ENCODE assay signal across 11 mouse cellular contexts in genomic region chr15:95963533-95964250, GRCm38 (mm10).
A peak's percentile ranks its signal among the peaks of the same experiment; 100 is the strongest.
DNase-seq lines count a peak whose midpoint lies in the region; ATAC-seq and TF ChIP-seq lines count a peak whose summit lies in the region.
"Had no signal": no experiment of that assay in that cellular context is flagged by ENCODE, and none has a peak within 500 bp of the region (broad histone marks: within the 10 kb centered on the region; RNA-seq: fewer than 3 reads in every experiment).

No protein-coding gene starts in this region.

- peak; percentile 47 to 52 for DNase-seq in heart, postnatal 10 days
- DNase-seq in heart, postnatal 4 days, result no peak
- DNase-seq in layer of hippocampus, postnatal 36 days, result peak; percentile 20 to 21
- no peak for DNase-seq in kidney, postnatal 25 days
- DNase-seq in gastrocnemius, postnatal 10 days, result no peak
- DNase-seq: adrenal gland, postnatal 36 days; kidney, postnatal 14 days had no signal

- no peak overlapping the region for H3K4me2 ChIP-seq in forebrain, embryonic 16.5 days (ENCODE audit: low read length)

- no peak overlapping the region for H3K9ac ChIP-seq in forebrain, embryonic 16.5 days (replicated peaks; ENCODE audit: low read depth, low read length)

- TF ChIP-seq CTCF in bone marrow, adult 2 months (IDR thresholded peaks at IDR 0.05; ENCODE audit: control insufficient read depth, insufficient read depth, low read length), result no peak

- no peaks in the 10 kb centered on the region for H3K9me3 ChIP-seq in forebrain, embryonic 16.5 days (ENCODE audit: control insufficient read depth, low read length)

- H3K4me3 ChIP-seq in bone marrow, adult 2 months (replicated peaks; ENCODE audit: control insufficient read depth, low read depth, low read length), result no peak overlapping the region
- H3K4me3 ChIP-seq in forebrain, embryonic 16.5 days (replicated peaks; ENCODE audit: low read length), result no peak overlapping the region

- intact Hi-C loops in heart, postnatal 10 days (cut with DNase I), result no loop called here

- no peaks in the 10 kb centered on the region for H3K27me3 ChIP-seq in forebrain, embryonic 16.5 days (replicated peaks; ENCODE audit: control insufficient read depth, insufficient read depth, low read length)

- WGBS in bone marrow, adult 2 months, result 83% methylated on average over 12 of the region's 12 CpGs
- 53% methylated on average over 12 of the region's 12 CpGs for WGBS in forebrain, embryonic 16.5 days

- peaks cover 7% of the 10 kb centered on the region; the same call in 1 of the 2 replicates for H3K4me1 ChIP-seq in bone marrow, adult 2 months (ENCODE audit: control insufficient read depth, insufficient read depth, low read length)
- peaks cover 25% of the 10 kb centered on the region for H3K4me1 ChIP-seq in forebrain, embryonic 16.5 days (replicated peaks; ENCODE audit: control insufficient read depth, insufficient read depth, low read length)

- TF ChIP-seq POLR2A in bone marrow, adult 2 months (IDR thresholded peaks at IDR 0.05; ENCODE audit: borderline replicate concordance, control insufficient read depth, low read depth, low read length), result no peak

- no peaks in the 10 kb centered on the region for H3K36me3 ChIP-seq in forebrain, embryonic 16.5 days (ENCODE audit: control insufficient read depth, insufficient read depth)

- ATAC-seq in forebrain, embryonic 16.5 days, result peak; percentile 81
- ATAC-seq in erythroid progenitor cell, adult 5-6 weeks (replicated peaks; ENCODE audit: low FRiP score, poor library complexity, severe bottlenecking), result no peak
- ATAC-seq: lung, postnatal 0 days had no signal

- peak overlapping the region; percentile 84 for H3K27ac ChIP-seq in bone marrow, adult 2 months (ENCODE audit: control insufficient read depth, insufficient read depth, low read depth, low read length, poor library complexity)
- peak overlapping the region; percentile 70 for H3K27ac ChIP-seq in forebrain, embryonic 16.5 days (ENCODE audit: low read length)

Comparison
In these comparisons a context has a peak if more than half of its experiments do, and no peak if none do; other contexts are left out.
1. DNase-seq: peak in heart, postnatal 10 days (2 of 2) and layer of hippocampus, postnatal 36 days (2 of 2); none in heart, postnatal 4 days (single experiment), kidney, postnatal 25 days (0 of 2) and gastrocnemius, postnatal 10 days (single experiment).